Mouse (Mus musculus) kidney, postnatal 4 days (tissue): ENCODE measurements around the gene Med22.

ENCODE experiments used
- DNase-seq, 2 experiments: peaks; one replicate each; pipeline ENCODE4 v3.0.0; 2021; ENCODE audit warnings: mixed read lengths in 2 of 2

Med22 gene

GRCm38 (mm10) chr2:26910124-26910993 is at the start of gene Med22, which contains the start of gene Rpl7a:
Med22 (minus strand) TSS chr2:26910677.
Rpl7a (plus strand) TSS chr2:26910764.
- DNase-seq = peak; percentile 100

GRCm38 (mm10) chr2:26957488-26957859 is 47.0 kb upstream of the Med22 start:
- DNase-seq = no peak

- no peak for DNase-seq
Measured at GRCm38 (mm10) chr2:26956811-26957487, 46.5 kb upstream of the Med22 start.

DNA sequence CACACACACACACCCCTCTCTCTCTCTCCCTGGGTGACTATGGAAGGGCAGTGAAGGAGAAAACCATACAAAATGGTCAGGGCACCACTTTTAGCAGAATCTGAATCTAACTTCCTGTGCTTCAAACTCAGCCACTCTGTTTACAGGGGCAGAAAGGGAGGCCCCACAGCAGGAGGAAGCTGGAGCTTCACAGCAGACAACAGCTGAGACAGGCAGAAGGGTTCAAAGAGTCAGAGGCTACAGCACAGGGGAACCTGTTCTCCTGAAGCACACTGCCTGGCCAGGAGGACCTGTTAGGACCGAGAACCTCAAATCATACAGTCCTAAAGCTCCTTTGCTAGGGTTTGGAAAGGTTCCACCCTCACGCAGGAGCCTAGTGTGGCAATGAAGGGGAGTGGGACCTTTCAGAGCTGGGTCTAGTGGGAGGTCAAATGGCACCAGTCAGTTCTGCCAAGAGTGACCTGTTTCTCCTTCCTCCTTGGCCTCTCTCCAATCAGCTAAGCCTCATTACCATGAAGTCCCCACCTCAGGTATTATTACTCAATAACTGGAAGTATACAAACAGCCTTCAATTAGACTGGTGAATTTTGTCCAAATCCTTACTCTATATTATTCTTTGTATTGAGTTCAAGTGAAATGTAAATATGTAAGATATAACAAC is 44.4 kb upstream of the Med22 start:
- no peak for DNase-seq

GRCm38 (mm10) chr2:26952866-26953265 is 42.4 kb upstream of the Med22 start:
- no peak for DNase-seq

- no peak for DNase-seq
Measured at GRCm38 (mm10) chr2:26952193-26952592, 41.7 kb upstream of the Med22 start.

DNA sequence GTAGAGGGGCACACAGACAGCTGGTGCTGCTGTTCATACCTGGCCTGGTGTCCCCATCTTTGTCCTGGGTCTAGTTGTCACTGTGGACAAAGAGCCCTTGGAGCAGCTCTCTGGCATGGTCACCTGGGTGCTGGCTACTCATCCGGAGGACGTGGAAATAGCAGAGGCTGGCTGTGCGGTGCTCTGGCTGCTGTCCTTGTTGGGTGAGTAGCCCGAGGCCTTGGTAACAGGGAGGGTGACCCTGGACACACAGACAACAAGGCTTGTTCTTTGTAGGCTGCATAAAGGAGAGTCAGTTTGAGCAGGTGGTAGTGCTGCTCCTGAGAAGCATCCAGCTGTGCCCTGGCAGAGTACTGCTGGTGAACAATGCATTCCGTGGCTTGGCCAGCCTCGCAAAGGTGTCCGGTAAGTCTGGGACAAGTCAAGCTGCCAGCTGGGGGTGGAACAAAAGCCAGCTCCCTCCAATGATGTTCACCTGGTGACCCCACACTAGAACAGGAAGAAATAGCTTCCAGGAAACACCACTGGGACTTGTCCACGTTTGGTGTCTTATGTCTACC is 40.9 kb upstream of the Med22 start:
- DNase-seq = no peak

DNA sequence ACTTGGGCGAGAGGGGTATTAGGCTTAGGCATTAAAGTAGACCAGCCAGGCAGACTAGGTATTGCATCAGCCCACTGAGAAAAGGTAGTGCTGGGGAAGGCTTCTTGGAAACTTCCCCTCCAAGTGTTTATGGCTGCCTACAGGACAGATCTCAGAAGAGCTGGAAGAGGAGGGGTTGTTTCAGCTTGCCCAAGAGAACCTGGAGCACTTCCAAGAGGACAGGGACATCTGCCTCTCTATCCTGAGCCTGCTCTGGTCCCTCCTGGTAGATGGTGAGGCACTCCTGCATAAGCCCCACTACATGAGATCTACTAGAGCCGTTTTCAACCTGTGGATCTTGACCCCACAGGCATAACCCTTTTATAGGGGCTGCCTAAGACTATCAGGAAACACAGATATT is 39.9 kb upstream of the Med22 start:
- DNase-seq = no peak

DNA sequence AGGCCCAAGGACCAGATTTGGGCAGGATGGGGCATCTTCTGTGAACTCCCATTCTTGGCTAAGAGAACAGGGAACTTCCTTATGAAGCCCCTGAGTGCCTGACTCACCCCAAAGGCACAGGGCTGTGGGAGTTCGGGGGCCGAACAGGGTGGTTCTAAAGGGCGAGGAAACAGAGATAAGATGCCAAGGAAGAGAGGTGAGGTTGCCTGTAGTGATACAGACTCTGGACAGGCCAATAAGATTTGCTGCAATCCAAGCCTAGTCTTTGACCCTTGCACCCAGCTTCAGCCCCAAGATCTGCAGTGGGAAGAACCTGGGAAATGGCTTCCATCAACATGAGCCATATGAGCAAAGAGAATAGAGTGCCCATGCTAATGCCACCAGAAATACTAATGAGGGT is 32.8 kb upstream of the Med22 start:
- no peak for DNase-seq

DNA sequence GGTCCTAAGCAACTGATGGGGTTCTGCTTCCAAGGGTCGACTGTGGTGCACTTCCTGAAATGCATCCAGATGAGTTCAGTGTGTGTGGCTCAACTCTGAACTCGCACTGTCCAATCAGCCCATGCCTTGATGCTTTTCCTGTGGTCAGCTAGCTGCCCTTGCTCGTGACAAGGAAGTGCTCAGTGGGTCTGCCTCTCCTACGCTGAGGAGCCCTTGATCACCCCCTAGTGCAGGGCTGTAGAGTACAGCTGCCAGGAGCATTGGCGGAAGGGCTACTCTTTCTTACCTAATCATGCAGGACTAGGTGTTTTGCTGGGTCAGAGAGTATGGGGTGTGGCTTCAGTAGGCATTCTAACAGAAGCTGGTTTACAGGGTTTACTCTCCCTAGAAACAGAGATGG is 31.1 kb upstream of the Med22 start:
- DNase-seq = peak in 1 of 2 experiments; percentile 35

GRCm38 (mm10) chr2:26936425-26936824 is 25.9 kb upstream of the Med22 start:
- no peak for DNase-seq

- DNase-seq = no peak
Measured at GRCm38 (mm10) chr2:26935286-26935685, 24.8 kb upstream of the Med22 start.

GRCm38 (mm10) chr2:26933304-26934055 is 23.0 kb upstream of the Med22 start, which contains the start of the genes Surf4 and Stkld1:
Surf4 (minus strand) TSS chr2:26933928.
Stkld1 (plus strand) TSS chr2:26934047.
- DNase-seq = peak; percentile 96 to 98

- DNase-seq = peak in 1 of 2 experiments; percentile 70
Measured at GRCm38 (mm10) chr2:26932473-26933303, 22.2 kb upstream of the Med22 start.

DNA sequence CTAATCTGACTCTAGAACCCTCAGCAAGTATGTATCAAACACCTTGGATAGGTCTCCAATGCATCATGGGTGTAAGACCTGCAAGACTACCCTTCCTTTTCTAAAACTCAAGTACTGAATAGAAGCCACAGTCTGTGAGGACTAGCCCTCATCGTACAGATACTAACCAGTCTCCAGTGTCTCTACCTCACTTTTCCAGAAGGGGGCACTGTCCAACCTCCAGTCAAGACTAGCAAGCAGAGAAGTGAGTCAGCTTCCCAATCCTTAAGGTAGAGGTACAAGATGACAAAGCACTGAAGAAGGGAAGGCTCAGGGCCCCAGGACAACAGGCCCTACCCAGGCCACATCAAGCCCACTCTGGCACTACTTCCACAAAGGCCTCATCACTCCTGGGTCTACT is 19.9 kb upstream of the Med22 start:
- DNase-seq = peak; percentile 62 to 75

DNA sequence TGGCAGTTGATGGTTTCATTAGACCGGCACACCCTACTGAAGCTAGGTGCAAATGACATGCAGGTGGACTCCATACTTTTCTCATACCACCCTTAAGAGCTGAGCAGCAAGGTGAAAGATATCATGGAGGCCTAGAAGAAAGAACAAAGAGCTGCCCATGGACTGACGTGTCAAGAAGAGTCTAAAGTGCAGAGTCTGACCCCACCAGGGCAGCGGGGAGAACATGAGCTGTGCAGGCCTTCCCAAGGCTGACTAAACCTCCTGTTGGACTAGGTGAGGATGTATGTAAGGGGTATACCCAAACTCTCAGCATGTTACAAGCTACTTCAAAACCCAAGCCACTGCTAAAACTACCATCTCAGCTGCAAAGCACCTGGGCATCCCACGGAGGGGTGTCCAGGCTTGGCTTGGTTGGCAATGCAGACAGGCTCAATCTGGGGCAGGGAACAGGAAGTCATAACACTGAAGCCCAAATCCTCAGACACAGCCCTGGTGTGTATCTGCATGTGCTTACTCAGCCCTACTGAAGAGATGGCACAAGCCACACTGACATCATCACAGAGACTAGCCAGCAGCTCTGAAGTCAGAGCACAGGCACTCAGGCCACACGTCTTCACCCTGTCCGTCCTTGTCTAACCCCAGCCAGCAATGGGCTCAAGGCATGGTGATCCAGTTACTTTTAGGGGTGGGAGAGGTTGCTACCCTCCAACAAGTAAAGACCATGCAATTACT is 17.4 kb upstream of the Med22 start:
- DNase-seq = no peak

- no peak for DNase-seq
Measured at GRCm38 (mm10) chr2:26921784-26922183, 11.3 kb upstream of the Med22 start.

DNA sequence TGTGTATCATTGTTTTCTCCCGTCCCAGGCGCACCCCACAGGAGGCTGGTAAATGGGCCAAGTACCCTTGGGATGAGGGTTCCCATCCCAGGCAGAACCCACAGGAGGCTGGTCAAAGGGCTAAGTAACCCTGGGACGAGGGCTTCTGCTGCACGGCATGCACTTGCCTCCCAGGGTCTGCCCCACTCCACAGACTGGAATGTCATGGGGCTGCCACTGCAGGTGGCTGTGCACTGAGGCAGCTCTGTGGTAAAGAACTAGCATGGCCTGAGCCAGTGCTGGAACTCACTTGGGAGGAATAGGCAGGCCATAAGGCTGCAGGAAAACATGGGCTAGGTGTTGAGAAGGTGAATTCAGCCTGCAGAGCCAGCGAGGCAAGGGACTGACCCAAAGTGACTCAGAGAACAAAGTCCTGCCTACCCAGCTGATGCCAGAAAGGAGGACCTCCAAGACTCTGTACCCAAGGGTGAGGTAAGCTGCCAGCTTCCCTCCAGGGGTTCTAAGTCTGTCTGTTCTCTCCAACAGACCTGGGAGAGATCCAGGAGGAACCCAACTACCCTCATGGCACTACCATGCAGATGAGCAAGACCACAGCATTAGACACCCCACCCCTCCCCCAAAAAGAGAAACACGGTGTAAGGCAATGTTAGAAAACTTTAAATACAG is 9.8 kb upstream of the Med22 start:
- no peak for DNase-seq

DNA sequence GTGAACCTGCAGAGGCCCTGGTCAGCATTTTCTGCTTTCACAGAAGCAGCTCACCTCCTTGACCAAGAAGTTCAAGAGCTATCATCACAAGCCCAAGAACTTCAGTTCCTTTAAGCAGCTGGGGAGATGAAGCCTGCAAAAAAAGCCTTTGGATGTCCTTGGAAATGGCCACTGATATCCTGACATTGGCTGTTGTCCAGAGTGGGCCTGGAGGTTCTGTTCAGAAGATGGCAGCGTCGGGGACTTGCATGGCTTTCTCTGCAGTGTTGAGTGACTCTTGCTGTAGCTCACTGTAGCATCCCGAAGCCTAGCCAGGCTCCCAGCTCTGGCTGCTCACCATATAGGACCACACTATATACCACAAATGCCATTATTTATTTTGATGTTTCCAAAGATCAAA is 9.2 kb upstream of the Med22 start:
- DNase-seq = no peak

DNA sequence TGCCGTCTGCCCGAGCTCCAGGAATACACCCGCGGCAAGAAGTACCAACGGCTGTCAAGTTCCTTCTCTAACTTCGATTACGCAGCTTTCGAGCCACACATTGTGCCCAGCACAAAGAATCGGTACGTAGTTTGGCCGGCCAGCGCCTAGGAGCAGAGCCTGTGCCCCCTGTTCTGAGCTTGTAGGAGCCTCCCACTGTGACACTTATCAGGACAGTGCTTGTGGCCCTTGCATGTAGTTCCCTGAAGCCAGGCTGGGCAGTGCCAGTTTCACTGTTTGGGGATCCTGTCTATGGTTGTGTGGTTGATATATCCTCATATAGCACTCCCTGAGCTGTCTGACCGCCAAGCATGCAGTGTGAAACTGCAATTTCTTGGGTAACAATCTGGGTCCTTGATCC is 6.3 kb upstream of the Med22 start:
- DNase-seq = no peak
